Comparison of ENCODE assay signal across 8 mouse cellular contexts in the genomic region with DNA sequence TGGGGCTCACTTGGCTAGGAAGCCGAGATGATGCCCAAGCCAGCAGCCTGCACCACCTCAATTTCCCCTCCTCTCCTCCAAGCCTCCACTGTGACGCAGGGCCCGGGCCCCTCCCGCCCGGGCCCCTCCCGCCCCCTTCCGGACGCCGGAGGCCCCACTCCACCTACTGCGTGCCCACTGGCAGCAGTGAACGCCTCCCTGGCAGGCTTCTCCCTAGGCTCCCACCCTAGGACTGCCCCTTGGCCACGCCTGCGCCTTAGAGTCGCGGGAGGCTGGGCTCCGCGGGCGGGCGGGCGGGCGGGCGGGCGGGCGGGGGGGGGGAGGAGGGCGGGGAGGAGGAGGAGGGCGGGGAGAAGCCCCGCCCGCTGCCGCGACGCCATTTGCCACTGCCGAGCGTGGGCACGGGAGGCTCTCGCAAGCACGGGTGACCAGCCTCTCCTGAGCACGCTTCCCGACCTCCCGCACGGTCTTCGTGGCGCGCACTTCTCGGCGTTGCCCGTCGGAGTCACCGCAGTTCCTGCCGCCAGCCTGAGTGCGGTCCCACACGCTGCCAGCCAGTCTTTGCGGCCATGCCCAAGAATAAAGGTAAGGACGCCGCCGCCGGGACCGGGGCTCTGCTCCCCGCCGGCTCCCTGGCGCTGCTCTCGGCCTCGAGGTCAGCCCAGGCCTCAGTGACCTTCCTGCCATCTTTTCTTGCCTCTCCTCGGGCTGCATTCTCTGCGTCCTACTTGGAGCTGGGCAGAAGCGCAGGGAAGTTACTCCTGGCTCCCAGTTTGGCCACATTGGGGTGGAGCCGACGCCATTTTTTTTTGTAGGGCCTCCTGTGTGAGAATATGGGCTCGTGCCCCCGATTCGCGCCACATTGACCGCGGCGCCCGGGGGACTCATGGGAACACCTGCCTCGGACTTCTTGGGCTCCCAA. TPM values are rescaled to one million over a fixed set of nuclear protein-coding genes. Genes with fewer than 3 reads are reported as not detected.
DNase-seq lines count a peak whose midpoint lies in the region; ATAC-seq lines count a peak whose summit lies in the region.

A gene (plus strand): TSS at position 348 of the 922 bp plus-strand sequence.

- DNase-seq in R1 (ENCODE audit: low read depth, low spot score) = peak; percentile 83
- peak; percentile 72 to 82 for DNase-seq in cerebellum, postnatal 25 days
- peak; percentile 47 to 48 for DNase-seq in frontal cortex, postnatal 36 days (ENCODE audit: low spot score in 2 of 2)
- DNase-seq in left cerebral cortex, adult 11 months (ENCODE audit: low spot score) = peak; percentile 27
- DNase-seq in lung, postnatal 4 days = peak; percentile 80 to 92
- peak; percentile 61 for DNase-seq in retina, postnatal 7 days (ENCODE audit: low read depth, low spot score)
- peak; percentile 51 for DNase-seq in urinary bladder, adult 2 months (ENCODE audit: low spot score)

- peak within 1 kb of the TSS; percentile 60 for H3K9ac ChIP-seq in hindbrain, embryonic 15.5 days

- H3K36me3 ChIP-seq in hindbrain, embryonic 15.5 days = no peaks in the 10 kb centered on the region

- peaks cover 12% of the 10 kb centered on the region for H3K4me1 ChIP-seq in hindbrain, embryonic 15.5 days (replicated peaks)

- no peaks in the 10 kb centered on the region for H3K9me3 ChIP-seq in hindbrain, embryonic 15.5 days

- H3K4me2 ChIP-seq in hindbrain, embryonic 15.5 days = peak within 1 kb of the TSS; percentile 57

- H3K27me3 ChIP-seq in hindbrain, embryonic 15.5 days = no peaks in the 10 kb centered on the region

- 34% methylated on average over 55 of the region's 76 CpGs for WGBS in hindbrain, embryonic 15.5 days

- peak; percentile 96 for ATAC-seq in hindbrain, embryonic 15.5 days (ENCODE audit: low FRiP score, low read depth)

- H3K4me3 ChIP-seq in hindbrain, embryonic 15.5 days = peak within 1 kb of the TSS; percentile 72

- peak within 1 kb of the TSS; percentile 86 for H3K27ac ChIP-seq in hindbrain, embryonic 15.5 days (replicated peaks)

RNA-seq across cellular contexts. Expression of the gene that starts here (rescaled TPM):
- 100.0 and 103 TPM in 2 replicates for polyA plus RNA-seq in hindbrain, embryonic 15.5 days (2015; fragmentation: Nextera tagmentation; extraction: Ambion mirVana)
- polyA plus RNA-seq in urinary bladder, adult 2 months (2012; rRNA removed) = 44.5 and 61.5 TPM in 2 replicates

Comparison
In these comparisons a context has a peak if more than half of its experiments do, and no peak if none do; other contexts are left out.
1. Peak in every context shown above with its lines: DNase-seq, ATAC-seq, H3K4me3 ChIP-seq and H3K27ac ChIP-seq.
2. DNase-seq: peak in every context shown above with its lines; median percentile 86 in lung, postnatal 4 days; 83 in R1; 77 in cerebellum, postnatal 25 days; 61 in retina, postnatal 7 days; 51 in urinary bladder, adult 2 months; 48 in frontal cortex, postnatal 36 days; 27 in left cerebral cortex, adult 11 months.